Mouse (Mus musculus): ENCODE measurements around the gene Atrip. TPM values are rescaled to one million over a fixed set of nuclear protein-coding genes. Genes with fewer than 3 reads are reported as not detected.

Atrip gene
- polyA plus RNA-seq, 1 experiment, result 37.1 TPM

DNA sequence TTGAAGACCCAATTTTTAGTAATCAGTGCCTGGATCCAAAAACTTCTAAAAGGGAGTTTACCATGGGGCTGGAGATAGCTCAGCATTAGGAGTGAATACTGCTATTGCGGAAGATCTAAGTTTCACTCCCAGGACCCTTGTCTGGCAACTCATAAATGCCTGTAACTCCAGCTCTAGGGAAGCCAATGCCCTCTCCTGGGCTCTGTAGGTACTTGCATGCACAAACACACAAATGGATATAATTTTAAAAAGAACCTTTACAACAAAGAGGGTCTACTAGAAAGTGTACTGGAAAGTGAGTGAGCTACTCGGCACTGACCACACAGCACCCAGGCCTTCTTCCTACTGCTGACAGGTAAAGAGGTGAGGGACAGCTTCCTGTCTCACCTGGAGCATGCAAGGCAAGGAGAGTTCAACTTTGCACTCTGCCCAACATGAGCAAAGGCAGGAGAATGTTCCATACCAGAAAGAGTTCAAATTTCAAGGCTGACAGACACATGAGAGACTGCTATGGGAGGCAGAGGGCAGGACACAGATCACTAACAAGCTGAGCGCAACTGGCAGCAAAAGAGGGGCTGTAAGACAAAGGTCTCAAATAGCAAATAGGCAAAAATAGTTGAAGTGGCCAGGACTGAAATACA, 5.7 kb downstream of the Atrip start:
- Histone ChIP-seq H3K4me1 (ENCODE audit: control insufficient read depth, insufficient read depth, low read length) (peaks cover 1% of the 10 kb centered on the region; the same call in 1 of the 2 replicates), H3K4me3 (ENCODE audit: insufficient read depth, low read length) (no peak overlapping the region), H3K27ac (ENCODE audit: insufficient read depth, low read length) (no peak overlapping the region)
- no peak for TF ChIP-seq CTCF (IDR thresholded peaks at IDR 0.05; ENCODE audit: extremely low read depth, insufficient read depth, low read length)
- no peak for TF ChIP-seq POLR2A (IDR thresholded peaks at IDR 0.05; ENCODE audit: extremely low read depth, insufficient read depth, low read length)

DNA sequence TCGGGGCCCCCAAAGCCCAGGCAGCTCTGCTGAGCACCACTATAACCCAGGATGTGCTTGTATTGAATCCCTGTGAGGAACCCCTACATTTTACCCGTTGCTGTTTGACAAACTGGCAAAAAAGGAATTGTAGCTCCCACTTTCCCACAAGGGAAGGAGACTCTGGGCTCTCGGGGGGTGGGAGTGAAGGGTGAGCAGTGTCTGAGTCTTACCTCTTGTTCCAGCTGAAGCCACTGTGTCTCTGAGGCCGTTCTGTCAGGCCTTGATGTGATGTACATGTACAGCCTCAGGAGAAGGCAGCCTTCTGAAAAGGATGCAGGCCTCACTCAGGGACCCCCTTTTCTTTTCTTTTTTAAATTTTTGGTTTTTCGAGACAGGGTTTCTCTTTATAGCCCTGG, 13.0 kb downstream of the Atrip start:
- H3K27ac ChIP-seq (ENCODE audit: insufficient read depth, low read length), result no peak overlapping the region
- H3K4me3 ChIP-seq (ENCODE audit: insufficient read depth, low read length), result no peak overlapping the region
- TF ChIP-seq CTCF (IDR thresholded peaks at IDR 0.05; ENCODE audit: extremely low read depth, insufficient read depth, low read length) (no peak), POLR2A (IDR thresholded peaks at IDR 0.05; ENCODE audit: extremely low read depth, insufficient read depth, low read length) (no peak)
- peaks cover 3% of the 10 kb centered on the region; the same call in 1 of the 2 replicates for H3K4me1 ChIP-seq (ENCODE audit: control insufficient read depth, insufficient read depth, low read length)

DNA sequence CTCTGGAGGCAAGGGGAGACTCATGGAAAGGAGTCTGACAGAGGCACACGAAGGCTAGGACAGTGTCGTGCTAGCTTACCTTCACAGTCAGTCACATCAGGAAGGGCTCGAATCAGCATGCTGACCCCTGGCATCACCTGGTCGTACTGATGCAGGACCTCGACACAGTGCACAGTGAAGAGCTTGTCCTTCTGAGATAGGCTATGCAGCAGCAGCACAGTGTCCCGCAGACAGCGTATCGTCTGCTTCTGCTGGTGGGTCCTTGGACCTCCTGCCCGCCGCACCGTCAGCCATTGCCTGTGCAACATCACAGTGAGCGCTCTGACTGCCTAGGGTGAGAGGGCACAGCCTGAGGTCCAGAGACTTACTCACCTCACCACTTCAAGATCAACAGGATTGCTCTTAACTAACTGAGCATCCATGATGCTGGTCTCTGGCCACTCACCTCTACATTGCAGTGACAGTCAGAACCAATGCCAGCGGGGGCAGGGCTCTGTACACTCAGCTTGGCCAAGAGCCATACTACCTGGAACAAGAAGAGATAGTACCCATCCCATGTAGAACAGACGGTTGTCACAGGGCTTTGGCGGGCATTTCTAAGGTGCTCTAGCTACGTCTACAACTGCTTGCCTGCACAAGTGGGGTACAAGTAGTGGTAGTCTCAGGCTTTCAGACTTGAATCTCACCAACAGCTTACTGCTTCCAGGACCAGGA, 13.6 kb downstream of the Atrip start:
- Histone ChIP-seq H3K27ac (ENCODE audit: insufficient read depth, low read length) (no peak overlapping the region), H3K4me3 (ENCODE audit: insufficient read depth, low read length) (no peak overlapping the region), H3K4me1 (ENCODE audit: control insufficient read depth, insufficient read depth, low read length) (peaks cover 6% of the 10 kb centered on the region)
- no peak for TF ChIP-seq CTCF (IDR thresholded peaks at IDR 0.05; ENCODE audit: extremely low read depth, insufficient read depth, low read length)
- no peak for TF ChIP-seq POLR2A (IDR thresholded peaks at IDR 0.05; ENCODE audit: extremely low read depth, insufficient read depth, low read length)

DNA sequence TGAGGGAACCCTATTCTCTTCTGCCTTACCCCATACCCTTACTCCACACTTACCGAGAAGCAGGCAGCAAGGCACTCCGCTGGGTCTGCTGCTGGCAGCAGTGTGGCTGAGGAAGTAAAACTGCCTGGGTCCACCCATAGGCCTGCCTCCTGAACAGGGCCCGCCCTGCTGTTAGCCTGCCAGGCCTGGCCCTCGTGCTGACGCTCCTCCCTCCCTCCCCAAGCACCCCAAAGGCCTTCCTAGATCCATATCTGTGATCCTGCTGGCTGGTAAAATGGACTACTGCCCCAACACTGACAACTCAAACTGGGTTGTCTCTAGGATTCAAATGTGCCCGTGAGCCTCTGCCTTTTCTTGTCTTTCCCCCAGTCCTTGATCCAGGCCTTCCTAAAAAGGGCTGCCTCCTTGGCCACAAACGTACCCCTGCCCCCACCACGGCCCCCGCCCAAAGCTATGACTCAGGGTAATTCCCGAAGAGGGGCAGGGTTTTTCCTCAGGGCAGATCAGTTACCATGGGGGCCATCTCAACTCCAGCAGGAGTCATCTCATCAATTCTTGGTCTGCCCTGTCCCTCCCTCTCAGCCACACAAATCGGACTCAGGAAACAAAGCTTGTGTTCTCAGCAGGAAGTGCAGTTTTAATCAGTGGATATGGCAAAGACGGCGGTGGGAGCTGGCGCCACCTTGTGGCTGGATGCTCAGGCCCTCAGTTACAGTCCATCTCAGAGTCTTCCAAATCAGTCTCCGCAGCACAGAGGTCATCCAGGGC, 14.6 kb downstream of the Atrip start, which contains the start of gene Trex1:
TSS of gene Trex1 (minus strand) at position 599 of the 768 bp plus-strand sequence.
- Histone ChIP-seq H3K4me3 (ENCODE audit: insufficient read depth, low read length) (peak within 1 kb of the TSS; percentile 31), H3K4me1 (ENCODE audit: control insufficient read depth, insufficient read depth, low read length) (peaks cover 7% of the 10 kb centered on the region), H3K27ac (ENCODE audit: insufficient read depth, low read length) (peak within 1 kb of the TSS; percentile 62)
- TF ChIP-seq CTCF (IDR thresholded peaks at IDR 0.05; ENCODE audit: extremely low read depth, insufficient read depth, low read length), result peak; percentile 92
- peak; percentile 93 for TF ChIP-seq POLR2A (IDR thresholded peaks at IDR 0.05; ENCODE audit: extremely low read depth, insufficient read depth, low read length)

DNA sequence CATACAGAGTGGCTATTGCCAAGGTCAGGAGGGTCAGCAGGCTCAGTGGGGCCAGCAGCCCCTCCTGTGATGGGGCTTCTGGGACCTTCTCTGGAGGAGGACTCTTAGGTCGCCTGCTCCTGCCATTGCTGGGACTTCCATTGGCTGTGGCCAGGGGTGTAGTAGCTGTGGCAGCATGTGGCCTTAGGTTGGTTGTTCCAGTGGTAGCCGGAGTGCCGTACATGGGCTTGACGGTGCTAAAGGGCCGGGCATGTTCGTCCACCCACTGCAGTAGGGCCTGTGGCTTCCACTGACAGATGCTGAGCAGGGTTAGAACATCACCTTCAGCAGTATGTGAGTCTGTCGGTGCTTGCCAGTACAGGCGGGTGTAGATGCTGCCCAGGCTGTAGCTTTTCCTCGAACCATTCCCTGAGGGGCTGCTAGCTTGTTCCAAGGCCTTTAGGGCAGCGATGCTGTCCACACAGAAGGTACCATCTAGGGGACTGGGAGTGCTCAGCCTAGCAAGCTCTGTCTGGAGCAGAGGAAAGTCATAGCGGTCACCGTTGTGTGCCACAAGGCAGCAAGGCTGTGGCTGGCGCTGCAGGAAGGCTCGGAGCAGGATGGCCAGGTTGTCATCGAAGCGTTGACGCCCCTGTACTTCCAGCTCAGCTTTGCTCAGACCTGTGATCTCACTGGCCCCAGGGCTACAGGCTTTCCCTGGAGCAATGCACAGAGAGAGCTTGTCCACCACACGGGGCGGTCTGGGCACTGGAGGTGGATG, 15.7 kb downstream of the Atrip start:
- Histone ChIP-seq H3K27ac (ENCODE audit: insufficient read depth, low read length) (peak overlapping the region; percentile 62; the same call in 1 of the 2 replicates), H3K4me3 (ENCODE audit: insufficient read depth, low read length) (peak overlapping the region; percentile 31; the same call in 1 of the 2 replicates), H3K4me1 (ENCODE audit: control insufficient read depth, insufficient read depth, low read length) (peaks cover 7% of the 10 kb centered on the region)
- TF ChIP-seq POLR2A (IDR thresholded peaks at IDR 0.05; ENCODE audit: extremely low read depth, insufficient read depth, low read length) (no peak), CTCF (IDR thresholded peaks at IDR 0.05; ENCODE audit: extremely low read depth, insufficient read depth, low read length) (no peak)

DNA sequence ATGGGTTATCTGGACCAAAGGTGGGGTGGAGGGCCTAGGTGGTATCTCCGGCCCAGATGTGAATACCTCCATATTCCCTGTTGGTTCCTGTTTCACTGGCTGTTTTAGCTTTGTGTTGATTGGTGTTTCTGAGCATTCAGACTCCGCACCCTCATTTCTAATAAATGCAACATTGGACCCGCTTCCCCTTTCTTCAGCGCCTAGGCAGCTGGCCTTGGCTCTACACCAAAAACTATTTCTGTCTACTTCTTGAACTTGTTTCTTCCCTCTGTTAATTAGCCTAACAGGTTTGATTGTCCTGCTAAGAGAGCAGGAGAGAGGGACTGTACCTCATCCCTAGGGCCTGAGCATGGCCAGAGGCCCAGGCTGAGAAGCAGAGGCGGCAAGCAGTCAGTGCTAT, 16.4 kb downstream of the Atrip start:
- Histone ChIP-seq H3K4me3 (ENCODE audit: insufficient read depth, low read length) (no peak overlapping the region), H3K4me1 (ENCODE audit: control insufficient read depth, insufficient read depth, low read length) (peaks cover 7% of the 10 kb centered on the region), H3K27ac (ENCODE audit: insufficient read depth, low read length) (no peak overlapping the region)
- no peak for TF ChIP-seq POLR2A (IDR thresholded peaks at IDR 0.05; ENCODE audit: extremely low read depth, insufficient read depth, low read length)
- no peak for TF ChIP-seq CTCF (IDR thresholded peaks at IDR 0.05; ENCODE audit: extremely low read depth, insufficient read depth, low read length)

DNA sequence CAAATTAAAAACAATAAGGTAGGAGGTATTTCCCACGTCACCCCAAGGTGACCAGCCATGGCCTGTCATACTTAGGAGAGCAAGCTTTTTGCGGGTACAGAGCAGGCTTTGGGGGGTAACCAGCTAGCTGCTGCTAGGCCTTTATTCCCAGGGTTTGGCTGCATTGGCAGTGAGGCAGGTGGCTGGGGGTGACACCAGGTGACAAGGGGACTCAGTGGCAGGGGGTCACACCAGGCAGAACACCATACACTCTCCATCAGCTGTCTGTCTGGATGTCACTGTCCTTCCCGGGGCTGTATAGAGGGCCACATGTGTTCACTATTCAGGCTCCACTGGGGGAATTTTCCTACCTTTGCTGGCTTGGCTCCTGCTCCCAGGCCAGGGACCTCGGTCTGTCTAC, 17.0 kb downstream of the Atrip start:
- Histone ChIP-seq H3K27ac (ENCODE audit: insufficient read depth, low read length) (no peak overlapping the region), H3K4me1 (ENCODE audit: control insufficient read depth, insufficient read depth, low read length) (peaks cover 7% of the 10 kb centered on the region), H3K4me3 (ENCODE audit: insufficient read depth, low read length) (no peak overlapping the region)
- TF ChIP-seq CTCF (IDR thresholded peaks at IDR 0.05; ENCODE audit: extremely low read depth, insufficient read depth, low read length) (no peak), POLR2A (IDR thresholded peaks at IDR 0.05; ENCODE audit: extremely low read depth, insufficient read depth, low read length) (no peak)

DNA sequence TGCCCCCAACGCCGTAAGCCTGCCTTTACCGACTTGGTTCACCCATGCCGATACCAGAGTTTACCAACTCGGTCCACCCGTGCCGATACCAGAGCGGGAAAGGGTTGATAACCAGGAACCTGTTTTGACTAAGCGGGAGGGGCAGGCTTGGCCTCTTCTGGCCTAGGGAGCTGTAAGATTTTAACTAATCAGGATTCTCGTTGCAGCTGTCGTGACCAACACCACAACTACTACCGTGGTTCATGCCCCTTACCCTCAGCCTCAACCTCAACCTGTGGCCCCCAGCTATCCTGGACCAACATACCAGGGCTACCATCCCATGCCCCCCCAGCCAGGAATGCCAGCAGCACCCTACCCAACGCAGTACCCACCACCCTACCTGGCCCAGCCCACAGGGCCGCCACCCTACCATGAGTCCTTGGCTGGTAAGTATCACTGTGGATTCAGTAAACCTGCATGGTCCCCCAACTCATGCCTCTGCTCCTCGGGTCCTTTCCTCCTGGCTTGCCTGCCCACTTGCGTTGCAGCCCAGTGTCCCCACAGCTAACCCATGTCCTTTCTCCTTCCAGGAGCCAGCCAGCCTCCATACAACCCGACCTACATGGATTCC, 17.7 kb downstream of the Atrip start:
- Histone ChIP-seq H3K4me1 (ENCODE audit: control insufficient read depth, insufficient read depth, low read length) (peaks cover 7% of the 10 kb centered on the region), H3K27ac (ENCODE audit: insufficient read depth, low read length) (no peak overlapping the region)
- no peak for TF ChIP-seq CTCF (IDR thresholded peaks at IDR 0.05; ENCODE audit: extremely low read depth, insufficient read depth, low read length)
- TF ChIP-seq POLR2A (IDR thresholded peaks at IDR 0.05; ENCODE audit: extremely low read depth, insufficient read depth, low read length), result no peak

More for the DNA sequence above, 17.7 kb downstream of the Atrip start:
- H3K4me3 ChIP-seq (ENCODE audit: insufficient read depth, low read length), result no peak overlapping the region; the same call in 1 of the 2 replicates

Data from cortical plate, adult 2 months (tissue).